Mouse (Mus musculus): ENCODE data around the gene Sept3.

The Sept3 gene

GRCm38 (mm10) chr15:82271201-82271600, 3.5 kb upstream of the Sept3 start:
- DNase-seq (ENCODE audit: low spot score in 2 of 2) = peak in 1 of 2 experiments; percentile 70

- DNase-seq (ENCODE audit: low spot score in 2 of 2) = no peak
These were observed 2.4 kb upstream of the Sept3 start for GRCm38 (mm10) chr15:82272295-82272694.

- DNase-seq (ENCODE audit: low spot score in 2 of 2) = peak; percentile 50 to 71
These were observed 521 bp downstream of the Sept3 start for GRCm38 (mm10) chr15:82274927-82275901.

DNA sequence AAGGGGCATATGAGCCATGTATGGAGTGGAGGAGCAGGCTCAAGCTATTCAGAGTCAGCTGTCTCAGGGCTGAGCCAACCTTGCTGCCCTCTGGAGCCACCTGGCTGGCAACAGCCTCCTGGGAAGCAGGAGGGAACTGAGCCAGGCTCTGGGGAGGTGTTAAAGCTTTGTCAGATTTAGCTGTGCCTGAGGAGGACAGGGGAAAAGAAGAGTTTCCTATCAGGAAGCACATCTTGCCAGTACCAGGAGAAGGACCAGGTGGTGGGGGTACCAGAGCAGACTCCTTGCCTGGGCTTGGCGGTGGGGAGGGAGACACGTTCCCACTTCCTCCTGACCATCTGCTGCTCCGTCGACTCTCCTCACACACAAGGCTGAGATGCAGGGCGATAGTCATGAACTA, 2.9 kb downstream of the Sept3 start:
- DNase-seq (ENCODE audit: low spot score in 2 of 2) = peak; percentile 49 to 74

GRCm38 (mm10) chr15:82280638-82281037, 5.9 kb downstream of the Sept3 start:
- no peak for DNase-seq (ENCODE audit: low spot score in 2 of 2)

GRCm38 (mm10) chr15:82286157-82286556, 11.5 kb downstream of the Sept3 start:
- no peak for DNase-seq (ENCODE audit: low spot score in 2 of 2)

DNA sequence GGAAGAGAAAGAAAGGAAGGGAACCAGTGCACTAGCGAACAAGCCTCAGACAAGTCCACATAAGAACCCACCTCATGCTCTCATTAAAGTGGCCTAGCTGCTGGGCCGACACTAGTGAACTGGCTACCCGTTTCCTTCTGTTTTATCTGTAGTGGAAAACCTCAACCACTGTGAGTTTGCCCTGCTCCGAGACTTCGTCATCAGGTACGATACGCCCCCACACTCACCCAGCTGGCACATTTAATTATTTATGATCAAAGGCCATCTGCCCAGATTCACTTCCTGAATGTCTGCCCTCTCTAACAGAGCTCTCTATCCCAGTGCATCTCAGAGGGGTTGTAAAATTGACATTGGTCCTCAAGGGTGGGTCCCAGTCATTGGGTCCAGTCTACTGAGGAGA, 15.6 kb downstream of the Sept3 start:
- DNase-seq (ENCODE audit: low spot score in 2 of 2) = no peak

DNA sequence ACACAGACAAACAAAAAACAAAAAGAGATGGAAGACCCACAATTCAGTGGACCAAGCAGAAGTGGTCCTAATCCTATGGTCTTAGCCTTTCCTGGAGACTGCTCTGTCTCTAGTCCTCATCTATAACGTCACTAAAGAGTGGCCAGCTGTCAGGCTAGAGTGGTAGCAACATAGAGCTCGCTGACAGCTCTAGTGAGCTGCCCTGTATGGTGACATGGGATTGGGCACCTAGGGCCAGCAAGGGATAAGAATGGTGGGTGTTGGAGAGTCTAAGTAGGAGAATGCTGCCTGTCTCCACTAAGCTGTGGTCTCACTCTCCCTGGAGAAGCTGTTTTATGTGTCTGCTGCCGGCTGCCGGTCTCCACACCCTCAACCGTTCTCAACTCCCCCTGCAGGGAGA, 18.2 kb downstream of the Sept3 start:
- DNase-seq (ENCODE audit: low spot score in 2 of 2) = no peak

DNA sequence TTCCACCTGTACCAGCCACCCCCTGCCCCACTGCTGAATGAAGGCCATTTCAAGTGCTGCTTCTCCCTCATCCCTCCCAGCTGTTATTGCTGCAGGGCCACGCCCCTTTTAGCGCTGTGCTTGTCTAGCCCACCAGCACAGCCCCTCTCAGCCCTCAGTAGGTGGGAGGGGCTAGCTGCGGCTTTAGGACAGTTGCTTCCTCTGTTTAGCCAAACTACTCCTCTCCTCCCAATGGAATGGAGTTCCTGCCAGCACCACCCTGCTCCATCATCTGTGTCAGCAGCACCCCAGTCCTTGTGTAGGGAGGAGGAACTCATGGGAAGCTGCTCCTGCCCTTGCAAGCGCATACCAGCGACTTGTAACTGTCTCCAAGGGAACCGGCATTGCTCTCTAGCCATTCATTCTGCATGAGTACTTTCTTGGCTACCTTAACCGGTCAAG, 18.6 kb downstream of the Sept3 start:
- no peak for DNase-seq (ENCODE audit: low spot score in 2 of 2)

DNA sequence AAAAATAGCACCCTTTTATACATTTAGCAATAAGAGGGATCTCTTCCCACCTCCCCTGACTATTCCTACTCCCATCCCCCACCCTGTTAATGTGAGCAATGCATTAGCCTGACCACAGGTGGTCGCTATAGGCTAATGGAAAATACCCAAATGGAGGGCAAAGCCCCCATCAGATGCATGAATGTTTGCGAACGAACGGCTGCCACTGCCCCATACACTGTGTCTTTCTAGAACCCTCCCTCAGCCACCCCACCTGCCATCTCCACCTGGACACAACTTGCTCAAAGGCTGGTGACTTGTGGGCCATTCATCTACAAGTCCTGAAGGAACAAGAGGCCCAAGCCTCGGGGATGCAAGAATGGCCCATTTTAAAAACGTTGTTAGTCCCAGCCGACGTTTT, 19.4 kb downstream of the Sept3 start:
- no peak for DNase-seq (ENCODE audit: low spot score in 2 of 2)

DNA sequence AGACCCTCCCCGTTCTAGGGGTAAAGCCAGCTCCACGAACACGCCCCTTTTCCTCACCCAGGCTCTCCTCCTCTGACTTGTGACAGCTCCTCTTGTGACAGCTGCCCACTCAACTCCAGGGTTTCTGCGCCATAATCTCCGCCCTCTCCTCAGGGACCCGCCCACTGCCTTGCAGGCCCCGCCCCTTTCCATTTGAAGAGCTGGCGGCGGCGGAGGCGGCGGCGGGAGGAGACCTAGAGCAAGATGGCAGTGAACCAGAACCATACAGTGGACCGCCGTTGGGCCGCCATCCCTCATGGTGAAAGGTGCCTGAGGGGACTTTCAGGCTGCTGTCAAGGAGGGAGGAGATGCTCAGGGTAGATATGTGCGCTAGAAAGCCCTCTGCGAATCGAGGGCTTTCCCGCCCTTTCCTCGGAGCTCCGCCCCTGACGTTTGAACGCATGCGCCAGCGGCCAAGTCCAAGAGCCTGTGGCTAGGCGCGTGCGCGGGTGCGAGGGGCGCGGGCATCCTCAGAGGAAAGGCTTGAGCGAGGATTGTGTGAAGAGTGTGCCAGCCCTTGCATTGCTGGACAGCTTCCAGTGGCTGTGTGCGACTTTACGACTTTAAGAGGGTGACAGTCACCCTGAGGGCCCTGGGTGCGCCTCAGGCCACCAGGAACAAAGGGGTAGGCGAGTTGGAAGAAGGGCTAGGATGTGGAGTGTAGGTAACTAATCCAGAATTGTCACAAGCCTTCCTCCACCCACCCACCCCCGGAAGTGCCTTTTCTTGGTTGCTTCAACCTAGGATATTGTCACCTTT, 24.3 kb downstream of the Sept3 start, which contains the start of gene Wbp2nl:
Wbp2nl (plus strand) TSS at position 191 of the 798 bp plus-strand sequence.
- DNase-seq (ENCODE audit: low spot score in 2 of 2) = no peak

- DNase-seq (ENCODE audit: low spot score in 2 of 2) = no peak
These were observed 32.4 kb downstream of the Sept3 start for GRCm38 (mm10) chr15:82307107-82307506.

DNA sequence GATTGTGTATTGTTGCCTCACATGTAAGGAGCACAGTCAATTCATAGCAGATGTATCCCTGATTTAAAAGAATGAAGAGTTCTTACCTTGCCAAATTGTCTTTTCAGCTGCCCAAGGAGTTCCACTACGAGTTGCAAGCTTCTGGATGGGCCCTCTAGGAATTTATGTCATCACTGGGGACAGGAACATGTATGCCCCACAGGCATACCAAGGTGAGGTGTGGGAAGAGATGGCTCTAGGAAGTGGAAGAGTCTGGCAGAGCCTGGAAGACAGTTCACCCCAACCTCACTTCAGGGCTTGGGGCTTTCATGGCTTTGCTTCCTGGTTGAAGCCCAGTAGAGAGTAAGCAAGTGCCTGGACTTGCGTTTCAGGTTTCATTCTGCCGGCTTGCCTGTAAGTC, 33.7 kb downstream of the Sept3 start:
- no peak for DNase-seq (ENCODE audit: low spot score in 2 of 2)

DNA sequence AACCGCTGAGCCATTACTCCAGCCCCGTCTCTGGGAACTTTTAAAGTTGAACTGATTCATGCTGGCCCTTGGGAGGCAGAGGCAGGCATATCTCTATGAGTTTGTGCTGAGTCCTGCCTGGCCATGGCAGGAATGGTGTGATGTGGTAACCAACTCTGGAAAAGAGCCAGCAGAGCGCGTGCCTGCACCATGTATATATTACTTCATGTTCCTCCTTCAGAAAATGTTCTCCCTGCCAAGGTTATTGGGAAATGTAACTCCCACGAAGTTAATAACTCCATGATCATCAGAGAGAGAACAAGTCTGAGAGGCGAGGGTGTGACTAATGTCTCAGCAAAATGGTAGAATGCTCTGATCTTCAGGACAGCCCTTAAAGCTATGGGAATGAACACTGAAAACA, 43.1 kb downstream of the Sept3 start:
- DNase-seq (ENCODE audit: low spot score in 2 of 2) = no peak

DNA sequence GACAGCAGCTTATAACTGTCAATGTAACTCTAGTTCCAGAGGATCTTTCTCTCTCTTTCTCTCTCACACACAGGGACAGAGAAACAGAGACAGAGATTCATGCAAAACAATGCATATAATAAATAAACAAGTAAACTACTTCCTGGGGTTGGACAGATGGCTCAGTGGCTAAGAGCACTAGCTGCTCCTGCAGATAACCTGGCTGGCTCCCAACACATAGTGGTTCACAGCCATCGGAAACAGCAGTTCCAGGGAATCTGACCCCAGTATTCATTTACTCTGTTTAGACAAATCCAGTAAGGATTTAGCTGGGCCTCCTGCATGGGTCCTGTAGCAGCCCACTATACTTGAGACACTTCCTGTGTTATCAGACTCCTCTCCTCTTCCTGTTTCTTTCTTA, 44.9 kb downstream of the Sept3 start:
- no peak for DNase-seq (ENCODE audit: low spot score in 2 of 2)

DNA sequence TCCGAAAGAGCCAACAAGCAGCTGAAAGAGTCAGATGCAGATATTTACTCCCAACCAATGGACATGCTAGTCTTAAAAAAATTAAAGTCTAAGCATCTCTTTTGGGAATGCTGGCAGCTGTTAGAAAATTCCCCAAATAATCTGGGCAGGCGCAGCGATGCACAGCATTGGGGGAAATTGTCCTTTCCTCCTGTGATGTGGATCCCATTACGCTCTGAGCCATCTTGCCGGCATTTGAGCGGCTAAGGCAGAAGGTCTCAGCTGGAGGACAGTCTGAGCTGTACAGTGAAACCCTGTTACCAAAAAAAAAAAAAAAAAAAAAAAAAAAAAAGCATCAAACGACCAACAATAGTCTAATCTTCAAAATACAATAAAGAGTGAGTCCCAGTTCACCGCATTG, 47.5 kb downstream of the Sept3 start:
- DNase-seq (ENCODE audit: low spot score in 2 of 2) = no peak

- DNase-seq (ENCODE audit: low spot score in 2 of 2) = no peak
These were observed 50.7 kb downstream of the Sept3 start for GRCm38 (mm10) chr15:82325382-82325781.

GRCm38 (mm10) chr15:82335194-82335593, 60.5 kb downstream of the Sept3 start:
- DNase-seq (ENCODE audit: low spot score in 2 of 2) = no peak

GRCm38 (mm10) chr15:82336629-82337028, 61.9 kb downstream of the Sept3 start:
- no peak for DNase-seq (ENCODE audit: low spot score in 2 of 2)

- DNase-seq (ENCODE audit: low spot score in 2 of 2) = no peak
These were observed 63.2 kb downstream of the Sept3 start for GRCm38 (mm10) chr15:82337875-82338274.

DNA sequence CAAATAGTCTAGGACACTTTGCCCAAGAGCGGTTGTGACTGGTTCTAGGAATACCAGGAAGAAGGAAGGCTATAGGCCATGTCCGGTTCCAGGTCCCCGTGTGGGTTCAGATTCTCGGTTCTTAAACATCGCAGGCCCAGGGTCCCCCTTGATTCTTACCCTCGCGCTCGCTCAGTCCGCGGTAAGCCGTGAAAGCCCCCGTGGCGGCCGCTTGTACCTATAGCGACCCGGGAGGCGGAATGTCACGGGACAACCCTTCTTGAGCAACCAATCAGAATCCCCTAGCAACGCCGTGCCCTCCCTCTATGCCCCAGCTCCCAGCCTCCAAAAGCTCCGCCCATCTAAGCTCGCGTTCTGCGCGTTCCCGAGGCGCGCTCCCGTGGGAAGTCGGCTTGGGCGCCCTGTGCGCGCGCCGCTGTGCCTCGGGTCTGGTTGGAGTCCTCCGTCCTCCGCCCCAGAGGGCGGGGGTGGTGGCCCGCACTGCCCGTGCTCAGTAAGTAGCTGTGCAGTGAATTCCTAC, 64.0 kb downstream of the Sept3 start, which contains the start of the genes Naga, Pheta2 and Smdt1:
Naga (minus strand) TSS at position 333 of the 520 bp plus-strand sequence.
Pheta2 (plus strand) TSS at position 350 of the 520 bp plus-strand sequence.
Smdt1 (plus strand) TSS at position 367 of the 520 bp plus-strand sequence.
- DNase-seq (ENCODE audit: low spot score in 2 of 2) = peak; percentile 84 to 95

DNA sequence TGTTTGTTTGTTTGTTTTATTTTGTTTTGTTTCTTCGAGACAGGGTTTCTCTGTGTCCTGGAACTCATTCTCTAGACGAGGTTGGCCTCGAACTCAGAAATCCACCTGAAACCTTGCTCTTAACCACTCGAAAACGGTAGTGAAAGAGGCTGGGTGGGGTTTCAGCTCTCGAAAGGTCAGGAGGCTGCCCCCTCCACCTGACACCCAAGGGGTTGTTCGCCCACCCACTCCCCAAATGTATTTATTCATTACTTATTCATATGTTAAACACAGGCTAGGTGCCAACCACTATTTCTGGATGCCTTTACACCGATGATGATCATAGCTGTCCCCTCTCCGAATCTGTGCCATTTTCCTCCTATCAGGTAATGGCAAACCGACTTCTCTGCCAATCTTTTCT, 64.5 kb downstream of the Sept3 start:
- no peak for DNase-seq (ENCODE audit: low spot score in 2 of 2)

Measured in left cerebral cortex, adult 9 months (tissue).